Mouse (Mus musculus) monocyte, adult 2 months (primary cell): ENCODE results near the gene Ctdnep1.

Experiments
- DNase-seq, 2 experiments: peaks; one replicate each; pipeline ENCODE4 v3.0.0; 2022; ENCODE audit warnings: low spot score in 2 of 2, low read depth in 1 of 2

Gene Ctdnep1

DNA sequence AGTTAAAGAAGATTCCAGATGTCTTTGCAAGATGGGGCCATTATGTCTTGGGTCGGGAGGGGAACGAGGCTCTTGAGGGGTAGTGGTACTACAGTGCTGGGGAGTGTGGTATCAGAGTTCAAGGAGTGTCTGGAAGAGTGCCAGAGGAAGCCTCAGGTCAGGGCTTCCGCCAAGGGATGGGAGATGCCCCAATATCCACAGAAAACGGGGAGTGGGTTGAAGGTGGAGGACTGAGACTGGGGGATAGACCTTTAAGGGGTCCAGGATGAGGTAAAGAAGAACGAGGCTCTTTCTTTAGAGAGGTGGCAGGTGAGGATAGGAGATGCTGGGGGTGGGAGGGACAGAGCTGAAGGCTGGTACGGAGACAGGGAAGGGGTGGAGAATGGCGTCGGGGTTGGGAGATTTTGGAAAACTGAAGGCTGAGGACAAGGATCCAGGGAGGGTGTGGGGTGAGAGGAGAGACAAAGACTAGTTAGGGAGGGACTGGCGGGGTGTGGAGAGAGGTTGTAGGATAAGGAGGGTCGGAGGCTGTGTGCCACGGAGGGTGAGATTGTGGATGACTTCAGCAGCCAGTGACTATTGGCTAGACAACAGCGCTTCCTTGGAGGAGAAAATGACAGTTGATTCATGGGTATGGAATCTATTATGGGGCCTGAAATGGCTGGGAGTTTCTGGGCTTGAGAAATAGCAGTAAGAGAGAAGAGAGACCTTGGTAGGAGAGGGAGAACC, 47.6 kb downstream of the Ctdnep1 start:
- no peak for DNase-seq

DNA sequence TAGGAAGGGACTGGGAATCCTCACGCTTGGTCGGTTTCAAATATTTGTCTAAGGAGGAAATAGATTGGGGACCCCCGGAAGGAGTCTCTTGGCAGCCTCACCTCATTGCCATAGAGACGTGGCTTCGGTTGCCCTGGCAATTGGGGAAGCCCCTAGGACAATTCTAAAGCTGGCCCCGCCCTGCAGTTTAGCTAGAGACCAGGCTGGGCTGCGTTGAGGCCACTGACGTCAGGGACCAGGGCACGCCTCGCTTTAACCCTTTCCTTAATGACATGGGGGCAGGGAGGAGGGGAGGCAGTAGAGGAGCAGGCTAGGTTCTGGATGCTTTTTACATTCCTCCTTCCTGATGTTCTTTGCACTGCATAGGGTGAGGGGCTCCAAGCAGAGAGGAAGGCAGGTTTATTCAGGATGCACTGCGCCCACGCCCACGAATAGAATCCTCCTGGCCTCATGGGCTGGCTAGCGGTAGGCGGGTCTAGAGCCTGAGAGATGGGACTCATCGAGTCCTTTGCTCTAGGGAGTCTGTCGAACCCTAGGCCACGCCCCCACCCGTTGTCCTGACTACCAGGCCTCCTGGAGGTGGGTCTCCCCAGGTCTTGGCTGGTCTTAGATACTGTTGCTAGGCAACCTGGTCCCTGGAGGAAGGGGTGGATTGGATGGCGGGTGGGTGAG, 48.3 kb downstream of the Ctdnep1 start:
- DNase-seq: peak in 1 of 2 experiments; percentile 55

DNA sequence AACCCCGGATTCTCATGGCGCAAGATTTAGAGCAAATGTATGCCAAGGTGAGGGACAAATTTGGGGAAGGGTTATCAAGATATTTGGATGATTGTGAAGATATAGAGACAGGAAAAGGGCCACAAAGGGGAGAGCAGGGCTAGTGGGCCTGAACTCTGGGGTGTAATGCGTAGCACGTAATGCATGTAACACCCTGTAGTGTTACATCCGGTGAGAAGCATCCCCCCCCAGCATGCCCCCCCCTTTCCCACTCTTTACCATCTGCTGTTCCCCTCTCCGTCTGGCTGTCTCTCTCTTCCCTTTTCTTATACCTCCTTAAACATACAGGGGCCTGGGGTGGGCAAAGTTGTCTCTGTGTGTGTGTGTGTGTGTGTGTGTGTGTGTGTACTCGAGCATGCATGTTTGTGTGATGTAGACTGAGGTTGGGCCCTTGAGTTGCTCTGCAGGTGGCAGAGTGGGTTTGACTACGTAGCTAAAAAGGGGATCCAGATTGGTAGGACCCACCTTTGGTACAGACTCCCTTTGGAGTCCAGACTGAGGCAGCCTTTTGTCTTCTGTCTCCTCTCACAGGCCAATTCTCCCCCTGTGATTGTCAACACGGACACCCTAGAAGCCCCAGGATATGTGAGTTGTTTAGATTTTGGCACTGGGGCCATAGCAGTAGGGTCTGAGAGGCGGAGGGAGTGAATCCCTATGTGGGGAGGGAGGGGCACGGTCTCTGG, 49.0 kb downstream of the Ctdnep1 start:
- DNase-seq: no peak

DNA sequence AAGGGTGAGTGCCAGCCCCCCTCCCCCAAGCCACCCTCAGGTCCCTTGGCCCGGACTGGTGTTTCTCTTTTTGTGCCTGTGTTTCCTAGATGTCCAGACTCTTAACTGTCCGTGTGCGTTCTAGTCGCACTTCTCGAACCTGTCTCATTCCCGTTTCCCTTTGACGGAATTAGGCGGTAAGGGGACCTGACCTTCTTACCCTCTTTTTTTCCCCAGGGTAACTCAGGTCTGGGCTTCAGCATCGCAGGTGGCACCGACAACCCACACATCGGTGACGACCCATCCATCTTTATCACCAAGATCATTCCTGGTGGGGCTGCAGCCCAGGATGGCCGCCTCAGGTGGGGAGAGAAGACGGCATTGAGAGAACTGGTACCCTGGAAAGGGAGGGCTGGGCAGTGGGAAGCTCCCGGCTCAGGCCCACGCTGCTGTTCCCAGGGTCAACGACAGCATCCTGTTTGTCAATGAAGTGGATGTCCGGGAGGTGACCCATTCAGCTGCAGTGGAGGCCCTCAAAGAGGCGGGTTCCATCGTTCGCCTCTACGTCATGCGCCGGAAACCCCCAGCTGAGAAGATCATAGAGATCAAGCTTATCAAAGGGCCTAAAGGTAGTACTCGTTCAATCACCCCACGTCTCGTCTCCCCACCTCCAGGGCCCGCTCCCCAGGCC, 49.8 kb downstream of the Ctdnep1 start:
- no peak for DNase-seq

DNA sequence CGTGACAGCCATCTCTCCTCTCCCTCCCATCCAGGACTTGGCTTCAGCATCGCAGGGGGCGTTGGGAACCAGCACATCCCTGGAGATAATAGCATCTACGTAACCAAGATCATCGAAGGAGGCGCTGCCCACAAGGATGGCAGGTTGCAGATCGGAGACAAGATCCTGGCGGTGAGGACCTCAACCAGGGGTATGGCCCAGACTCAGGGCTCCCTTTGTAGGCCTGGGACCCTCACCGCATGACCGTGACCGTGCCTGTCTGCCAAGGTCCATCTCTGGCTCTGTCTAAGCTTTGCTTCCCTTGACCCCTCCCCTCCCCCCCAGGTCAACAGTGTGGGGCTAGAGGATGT, 50.3 kb downstream of the Ctdnep1 start:
- no peak for DNase-seq

DNA sequence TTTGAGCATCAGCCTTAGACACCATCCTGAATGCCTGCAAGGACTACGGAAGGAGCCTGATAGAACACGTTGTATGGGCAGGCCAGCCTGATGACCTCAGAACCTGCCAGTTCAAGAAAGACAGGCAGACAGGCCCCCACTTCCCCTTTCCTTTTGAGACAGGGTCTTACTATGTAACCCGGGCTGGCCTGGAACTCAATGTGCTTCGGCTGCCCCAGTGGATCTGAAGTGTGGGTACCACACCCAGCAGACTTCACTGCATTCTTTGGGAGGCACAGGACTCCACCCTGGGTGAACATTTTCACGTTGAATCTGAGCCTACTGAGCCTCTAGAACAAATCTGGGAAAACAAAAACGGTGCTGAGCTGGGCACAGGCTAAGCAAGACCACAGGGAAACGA, 57.2 kb downstream of the Ctdnep1 start:
- no peak for DNase-seq

DNA sequence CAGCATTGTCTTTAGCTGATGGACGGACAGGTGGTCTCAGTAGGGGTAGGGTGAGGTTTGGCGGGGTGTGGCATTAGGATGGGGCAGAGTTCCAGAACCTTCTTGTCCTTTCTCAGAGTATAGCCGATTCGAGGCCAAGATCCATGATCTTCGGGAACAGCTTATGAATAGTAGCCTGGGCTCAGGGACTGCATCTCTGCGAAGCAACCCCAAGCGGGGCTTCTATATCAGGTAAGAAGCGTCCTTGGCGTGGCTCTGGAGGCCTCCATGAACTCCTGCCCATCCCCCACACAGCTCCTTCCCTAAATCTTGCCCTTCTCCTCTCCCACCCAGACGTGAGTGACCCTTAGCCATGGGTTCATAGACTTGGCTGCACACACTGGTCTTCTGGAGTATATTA, 58.7 kb downstream of the Ctdnep1 start:
- DNase-seq: no peak

DNA sequence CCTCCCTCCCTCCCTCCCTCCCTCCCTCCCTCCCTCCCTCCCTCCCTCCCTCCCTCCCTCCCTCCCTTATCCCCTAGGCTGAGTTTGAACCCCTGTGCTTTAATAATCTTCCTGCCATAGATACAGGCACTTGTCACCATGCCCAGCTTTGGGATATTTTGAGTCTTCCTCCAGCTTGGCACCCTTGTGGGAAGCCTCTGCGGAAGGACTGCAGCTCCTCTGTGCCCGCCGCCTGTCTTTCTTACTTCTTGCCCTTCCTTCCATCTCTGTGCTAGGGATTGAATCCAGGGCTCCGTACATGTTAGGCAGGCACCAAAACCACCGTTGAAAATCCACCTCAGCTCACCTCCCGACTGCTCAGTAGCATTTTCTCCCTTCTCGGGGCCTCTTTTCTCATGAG, 59.2 kb downstream of the Ctdnep1 start:
- DNase-seq: no peak
